Mouse (Mus musculus): Measurements from ENCODE around the gene Gm11596. TPM values are rescaled to one million over a fixed set of nuclear protein-coding genes. Genes with fewer than 3 reads are reported as not detected.

The Gm11596 gene
- polyA plus RNA-seq, 1 experiment from 2014 or later: not detected

DNA sequence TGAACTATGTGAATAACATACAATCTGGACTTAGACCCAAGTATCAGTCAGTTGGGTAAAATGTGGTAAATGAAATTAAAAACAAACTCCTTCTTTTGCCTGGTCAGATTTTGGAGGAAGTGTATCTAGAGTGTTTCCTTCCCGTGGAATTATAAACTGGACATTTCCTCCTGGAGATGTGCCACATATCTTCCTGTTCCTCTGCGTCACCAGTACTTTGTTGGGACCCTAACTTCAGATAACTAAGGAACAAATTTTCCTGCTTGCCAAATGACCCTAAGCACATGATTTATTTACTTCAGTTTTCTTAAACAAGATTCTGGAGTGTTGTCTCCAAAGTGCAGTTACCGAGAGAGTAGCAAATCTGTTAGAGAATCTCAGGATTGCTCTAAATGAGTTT lies 49.3 kb downstream of the Gm11596 start:
- no peak for ATAC-seq (ENCODE audit: low FRiP score, low read depth)
- no peaks in the 10 kb centered on the region for H3K36me3 ChIP-seq
- no peak overlapping the region for H3K9ac ChIP-seq
- WGBS: 86% methylated on average over 3 of the region's 3 CpGs
- no peak overlapping the region for H3K4me2 ChIP-seq (replicated peaks)
- H3K4me3 ChIP-seq: no peak overlapping the region
- no peak overlapping the region for H3K27ac ChIP-seq
- no peaks in the 10 kb centered on the region for H3K9me3 ChIP-seq
- H3K4me1 ChIP-seq: no peaks in the 10 kb centered on the region
- no peaks in the 10 kb centered on the region for H3K27me3 ChIP-seq (replicated peaks)

Other genes with a start within 250 kb of the Gm11596 start
- not detected in 2 replicates for gene Krtap3-3, start 242.6 kb downstream of the Gm11596 start, polyA plus RNA-seq (2016; fragmentation: Nextera tagmentation; extraction: Ambion mirVana)
- not detected in 2 replicates for gene Krtap3-2, start 236.6 kb downstream of the Gm11596 start, polyA plus RNA-seq (2016; fragmentation: Nextera tagmentation; extraction: Ambion mirVana)
- gene Gm11939, start 234.0 kb downstream of the Gm11596 start, polyA plus RNA-seq (2016; fragmentation: Nextera tagmentation; extraction: Ambion mirVana): not detected in 2 replicates
- not detected in 2 replicates for gene Krtap3-1, start 226.8 kb downstream of the Gm11596 start, polyA plus RNA-seq (2016; fragmentation: Nextera tagmentation; extraction: Ambion mirVana)
- not detected in 2 replicates for gene Krtap1-5, start 212.5 kb downstream of the Gm11596 start, polyA plus RNA-seq (2016; fragmentation: Nextera tagmentation; extraction: Ambion mirVana)
- gene Krtap1-4, start 209.8 kb downstream of the Gm11596 start, polyA plus RNA-seq (2016; fragmentation: Nextera tagmentation; extraction: Ambion mirVana): not detected in 2 replicates
- not detected in 2 replicates for gene Krtap1-3, start 202.1 kb downstream of the Gm11596 start, polyA plus RNA-seq (2016; fragmentation: Nextera tagmentation; extraction: Ambion mirVana)
- not detected in 2 replicates for gene Krtap9-3, start 195.4 kb downstream of the Gm11596 start, polyA plus RNA-seq (2016; fragmentation: Nextera tagmentation; extraction: Ambion mirVana)
- gene Gm11938, start 190.2 kb downstream of the Gm11596 start, polyA plus RNA-seq (2016; fragmentation: Nextera tagmentation; extraction: Ambion mirVana): not detected in 2 replicates
- gene Gm11937, start 183.3 kb downstream of the Gm11596 start, polyA plus RNA-seq (2016; fragmentation: Nextera tagmentation; extraction: Ambion mirVana): not detected in 2 replicates
- gene Krtap2-4, start 178.6 kb downstream of the Gm11596 start, polyA plus RNA-seq (2016; fragmentation: Nextera tagmentation; extraction: Ambion mirVana): not detected in 2 replicates
- gene Gm11562, start 173.0 kb downstream of the Gm11596 start, polyA plus RNA-seq (2016; fragmentation: Nextera tagmentation; extraction: Ambion mirVana): not detected in 2 replicates
- not detected in 2 replicates for gene Krtap4-1, start 165.2 kb downstream of the Gm11596 start, polyA plus RNA-seq (2016; fragmentation: Nextera tagmentation; extraction: Ambion mirVana)
- not detected in 2 replicates for gene Krtap4-2, start 158.4 kb downstream of the Gm11596 start, polyA plus RNA-seq (2016; fragmentation: Nextera tagmentation; extraction: Ambion mirVana)
- gene Krtap4-7, start 149.4 kb downstream of the Gm11596 start, polyA plus RNA-seq (2016; fragmentation: Nextera tagmentation; extraction: Ambion mirVana): not detected in 2 replicates
- not detected in 2 replicates for gene Gm11555, start 143.2 kb downstream of the Gm11596 start, polyA plus RNA-seq (2016; fragmentation: Nextera tagmentation; extraction: Ambion mirVana)
- not detected in 2 replicates for gene Gm11563, start 134.5 kb downstream of the Gm11596 start, polyA plus RNA-seq (2016; fragmentation: Nextera tagmentation; extraction: Ambion mirVana)
- not detected in 2 replicates for gene Krtap4-6, start 127.5 kb downstream of the Gm11596 start, polyA plus RNA-seq (2016; fragmentation: Nextera tagmentation; extraction: Ambion mirVana)
- not detected in 2 replicates for gene Gm14190, start 102.7 kb downstream of the Gm11596 start, polyA plus RNA-seq (2016; fragmentation: Nextera tagmentation; extraction: Ambion mirVana)
- not detected in 2 replicates for gene Gm14180, start 59.2 kb downstream of the Gm11596 start, polyA plus RNA-seq (2016; fragmentation: Nextera tagmentation; extraction: Ambion mirVana)
- not detected in 2 replicates for gene Gm11595, start 20.6 kb downstream of the Gm11596 start, polyA plus RNA-seq (2016; fragmentation: Nextera tagmentation; extraction: Ambion mirVana)
- gene Krtap4-8, start 12.8 kb downstream of the Gm11596 start, polyA plus RNA-seq (2016; fragmentation: Nextera tagmentation; extraction: Ambion mirVana): not detected in 2 replicates
- gene Krtap4-9, start 8.3 kb downstream of the Gm11596 start, polyA plus RNA-seq (2016; fragmentation: Nextera tagmentation; extraction: Ambion mirVana): not detected in 2 replicates
- not detected in 2 replicates for gene Gm11569, start 5.5 kb upstream of the Gm11596 start, polyA plus RNA-seq (2016; fragmentation: Nextera tagmentation; extraction: Ambion mirVana)
- not detected in 2 replicates for gene Gm11554, start 11.0 kb upstream of the Gm11596 start, polyA plus RNA-seq (2016; fragmentation: Nextera tagmentation; extraction: Ambion mirVana)
- gene Krtap4-13, start 16.4 kb upstream of the Gm11596 start, polyA plus RNA-seq (2016; fragmentation: Nextera tagmentation; extraction: Ambion mirVana): not detected in 2 replicates
- gene Gm11564, start 22.2 kb upstream of the Gm11596 start, polyA plus RNA-seq (2016; fragmentation: Nextera tagmentation; extraction: Ambion mirVana): not detected in 2 replicates
- not detected in 2 replicates for gene 2300003K06Rik, start 44.6 kb upstream of the Gm11596 start, polyA plus RNA-seq (2016; fragmentation: Nextera tagmentation; extraction: Ambion mirVana)
- not detected in 2 replicates for gene Krtap4-16, start 58.1 kb upstream of the Gm11596 start, polyA plus RNA-seq (2016; fragmentation: Nextera tagmentation; extraction: Ambion mirVana)
- gene Gm11568, start 64.5 kb upstream of the Gm11596 start, polyA plus RNA-seq (2016; fragmentation: Nextera tagmentation; extraction: Ambion mirVana): not detected in 2 replicates
- gene Gm11559, start 71.0 kb upstream of the Gm11596 start, polyA plus RNA-seq (2016; fragmentation: Nextera tagmentation; extraction: Ambion mirVana): not detected in 2 replicates
- gene Krtap9-1, start 79.9 kb upstream of the Gm11596 start, polyA plus RNA-seq (2016; fragmentation: Nextera tagmentation; extraction: Ambion mirVana): not detected in 2 replicates
- not detected in 2 replicates for gene Gm11567, start 85.7 kb upstream of the Gm11596 start, polyA plus RNA-seq (2016; fragmentation: Nextera tagmentation; extraction: Ambion mirVana)
- gene Krtap31-1, start 114.5 kb upstream of the Gm11596 start, polyA plus RNA-seq (2016; fragmentation: Nextera tagmentation; extraction: Ambion mirVana): not detected in 2 replicates
- gene Gm11565, start 121.3 kb upstream of the Gm11596 start, polyA plus RNA-seq (2016; fragmentation: Nextera tagmentation; extraction: Ambion mirVana): not detected in 2 replicates
- gene Krtap31-2, start 142.8 kb upstream of the Gm11596 start, polyA plus RNA-seq (2016; fragmentation: Nextera tagmentation; extraction: Ambion mirVana): not detected in 2 replicates
- not detected in 2 replicates for gene Krtap9-5, start 155.0 kb upstream of the Gm11596 start, polyA plus RNA-seq (2016; fragmentation: Nextera tagmentation; extraction: Ambion mirVana)
- not detected in 2 replicates for gene Krtap29-1, start 185.6 kb upstream of the Gm11596 start, polyA plus RNA-seq (2016; fragmentation: Nextera tagmentation; extraction: Ambion mirVana)
- 0.14 TPM in 1 of 2 replicates, not detected in the other for gene Krtap16-1, start 193.1 kb upstream of the Gm11596 start, polyA plus RNA-seq (2016; fragmentation: Nextera tagmentation; extraction: Ambion mirVana)
- 0.37 TPM in 1 of 2 replicates, not detected in the other for gene Krtap17-1, start 200.5 kb upstream of the Gm11596 start, polyA plus RNA-seq (2016; fragmentation: Nextera tagmentation; extraction: Ambion mirVana)
- gene Krt33a, start 222.7 kb upstream of the Gm11596 start, polyA plus RNA-seq (2016; fragmentation: Nextera tagmentation; extraction: Ambion mirVana): not detected in 2 replicates
- not detected in 2 replicates for gene Krt33b, start 236.4 kb upstream of the Gm11596 start, polyA plus RNA-seq (2016; fragmentation: Nextera tagmentation; extraction: Ambion mirVana)
- gene Krt34, start 248.1 kb upstream of the Gm11596 start, polyA plus RNA-seq (2016; fragmentation: Nextera tagmentation; extraction: Ambion mirVana): not detected in 2 replicates